Mouse (Mus musculus) limb, embryonic 14.5 days (tissue): ENCODE data around the gene Gm10061. TPM values are rescaled to one million over a fixed set of nuclear protein-coding genes. Genes with fewer than 3 reads are reported as not detected.

Experiments used
- ATAC-seq: fragments of 200-750 bp; cut with Nextera tagmentation; 2 replicates; pipeline ENCODE4 v1.8.0; 2017; ENCODE audit warnings: low read depth, moderate number of reproducible peaks, moderate TSS enrichment; ENCODE audit not compliant: low FRiP score
- DNase-seq: peaks from one replicate; pipeline ENCODE4 v3.0.0-alpha.2; 2015; ENCODE audit warnings: low spot score
- H3K27ac ChIP-seq: fragments of 300-500 bp; sonication (generic); replicated peaks from 2 replicates; pipeline ENCODE4 v1.5.1; 2014; ENCODE audit warnings: low read depth, mild to moderate bottlenecking, low read length, moderate library complexity, mixed read lengths
- H3K27me3 ChIP-seq: fragments of 300-500 bp; sonication (generic); 2 replicates; pipeline ENCODE4 v1.6.1; 2014; ENCODE audit warnings: low read length, mixed read lengths; ENCODE audit not compliant: control insufficient read depth, insufficient read depth
- H3K36me3 ChIP-seq: fragments of 300-500 bp; sonication (generic); 2 replicates; pipeline ENCODE4 v1.6.1; 2014; ENCODE audit warnings: mild to moderate bottlenecking, low read length, moderate library complexity, mixed read lengths; ENCODE audit not compliant: control insufficient read depth, insufficient read depth
- H3K4me1 ChIP-seq: fragments of 300-500 bp; sonication (generic); 2 replicates; pipeline ENCODE4 v1.6.1; 2014; ENCODE audit warnings: antibody characterized with exemption, low read length, mixed read lengths; ENCODE audit not compliant: control insufficient read depth, insufficient read depth
- H3K4me2 ChIP-seq: fragments of 300-500 bp; sonication (generic); replicated peaks from 2 replicates; pipeline ENCODE4 v1.6.1; 2014; ENCODE audit warnings: low read depth, mild to moderate bottlenecking, low read length, moderate library complexity; ENCODE audit not compliant: severe bottlenecking
- H3K4me3 ChIP-seq: fragments of 300-500 bp; sonication (generic); replicated peaks from 2 replicates; pipeline ENCODE4 v1.5.1; 2014; ENCODE audit warnings: low read length
- H3K9ac ChIP-seq: fragments of 300-500 bp; sonication (generic); 2 replicates; pipeline ENCODE4 v1.6.1; 2014; ENCODE audit warnings: mild to moderate bottlenecking, low read depth, low read length, moderate library complexity; ENCODE audit not compliant: severe bottlenecking
- H3K9me3 ChIP-seq: fragments of 300-500 bp; sonication (generic); 2 replicates; pipeline ENCODE4 v1.6.1; 2016; ENCODE audit warnings: low read length; ENCODE audit not compliant: control insufficient read depth
- POLR2A ChIP-seq: fragments of 200-500 bp; IDR thresholded peaks from 2 replicates; pipeline ENCODE4 v1.8.0; 2012; ENCODE audit warnings: inconsistent platforms, mild to moderate bottlenecking, moderate library complexity, borderline replicate concordance; ENCODE audit not compliant: insufficient read depth, insufficient read length; ENCODE audit errors: extremely low read depth
- WGBS: fragments of 180-500 bp; shearing (Covaris S2); extraction: QIAGEN DNeasy Blood & Tissue Kit; methylation state at CpG from one replicate; pipeline ENCODE4 v1.1.7; 2014; 5-methylcytosine and 5-hydroxymethylcytosine counted together
- polyA plus RNA-seq, 2 experiments: library from polyadenylated mRNA; depleted of rRNA in 1 of 2; stranded (reverse) in 1 of 2; unstranded in 1 of 2; fragments of >200 nt; fragmentation: Nextera tagmentation in 1 of 2; extraction: Ambion mirVana in 1 of 2; gene quantifications; 2 replicates each; pipeline versions ENCODE4 v1.2.1 to v1.2.3; 2012 to 2014

Gm10061 gene
- polyA plus RNA-seq, 2 experiments = not detected

GRCm38 (mm10) chr16:89188621-89189020 is 37.7 kb downstream of the Gm10061 start:
- no peaks in the 10 kb centered on the region for H3K36me3 ChIP-seq
- no peak for DNase-seq
- H3K4me1 ChIP-seq = no peaks in the 10 kb centered on the region
- no peak for ATAC-seq
- no peak overlapping the region for H3K4me3 ChIP-seq
- H3K4me2 ChIP-seq = no peak overlapping the region
- TF ChIP-seq POLR2A = no peak
- WGBS = 84% methylated on average over 4 of the region's 4 CpGs
- H3K9me3 ChIP-seq = no peaks in the 10 kb centered on the region
- no peak overlapping the region for H3K27ac ChIP-seq
- no peak overlapping the region for H3K9ac ChIP-seq
- no peaks in the 10 kb centered on the region for H3K27me3 ChIP-seq

Other genes with a start within 250 kb of the Gm10061 start
- gene Krtap19-9b, start 218.8 kb upstream of the Gm10061 start, polyA plus RNA-seq (2012; rRNA removed) = not detected in 2 replicates
- gene Krtap19-9b, start 218.8 kb upstream of the Gm10061 start, polyA plus RNA-seq (2014; fragmentation: Nextera tagmentation; extraction: Ambion mirVana) = not detected in 2 replicates
- gene Krtap16-3, start 188.2 kb upstream of the Gm10061 start, polyA plus RNA-seq (2012; rRNA removed) = not detected in 2 replicates
- gene Krtap16-3, start 188.2 kb upstream of the Gm10061 start, polyA plus RNA-seq (2014; fragmentation: Nextera tagmentation; extraction: Ambion mirVana) = not detected in 2 replicates
- not detected in 2 replicates for gene Krtap22-2, start 140.3 kb upstream of the Gm10061 start, polyA plus RNA-seq (2012; rRNA removed)
- not detected in 2 replicates for gene Krtap22-2, start 140.3 kb upstream of the Gm10061 start, polyA plus RNA-seq (2014; fragmentation: Nextera tagmentation; extraction: Ambion mirVana)
- not detected in 2 replicates for gene Gm10229, start 135.8 kb upstream of the Gm10061 start, polyA plus RNA-seq (2012; rRNA removed)
- not detected in 2 replicates for gene Gm10229, start 135.8 kb upstream of the Gm10061 start, polyA plus RNA-seq (2014; fragmentation: Nextera tagmentation; extraction: Ambion mirVana)
- gene Krtap6-1, start 119.4 kb upstream of the Gm10061 start, polyA plus RNA-seq (2012; rRNA removed) = not detected in 2 replicates
- not detected in 2 replicates for gene Krtap6-1, start 119.4 kb upstream of the Gm10061 start, polyA plus RNA-seq (2014; fragmentation: Nextera tagmentation; extraction: Ambion mirVana)
- gene Gm10228, start 109.6 kb upstream of the Gm10061 start, polyA plus RNA-seq (2012; rRNA removed) = not detected in 2 replicates
- gene Gm10228, start 109.6 kb upstream of the Gm10061 start, polyA plus RNA-seq (2014; fragmentation: Nextera tagmentation; extraction: Ambion mirVana) = not detected in 2 replicates
- not detected in 2 replicates for gene Krtap6-5, start 103.2 kb upstream of the Gm10061 start, polyA plus RNA-seq (2012; rRNA removed)
- gene Krtap6-5, start 103.2 kb upstream of the Gm10061 start, polyA plus RNA-seq (2014; fragmentation: Nextera tagmentation; extraction: Ambion mirVana) = not detected in 2 replicates
- not detected in 2 replicates for gene 1110025L11Rik, start 87.1 kb upstream of the Gm10061 start, polyA plus RNA-seq (2012; rRNA removed)
- not detected in 2 replicates for gene 1110025L11Rik, start 87.1 kb upstream of the Gm10061 start, polyA plus RNA-seq (2014; fragmentation: Nextera tagmentation; extraction: Ambion mirVana)
- not detected in 2 replicates for gene Krtap6-3, start 67.1 kb upstream of the Gm10061 start, polyA plus RNA-seq (2012; rRNA removed)
- gene Krtap6-3, start 67.1 kb upstream of the Gm10061 start, polyA plus RNA-seq (2014; fragmentation: Nextera tagmentation; extraction: Ambion mirVana) = not detected in 2 replicates
- not detected in 2 replicates for gene Gm6358, start 10.2 kb upstream of the Gm10061 start, polyA plus RNA-seq (2012; rRNA removed)
- gene Gm6358, start 10.2 kb upstream of the Gm10061 start, polyA plus RNA-seq (2014; fragmentation: Nextera tagmentation; extraction: Ambion mirVana) = not detected in 2 replicates
- not detected in 2 replicates for gene Gm9789, start 6.9 kb downstream of the Gm10061 start, polyA plus RNA-seq (2012; rRNA removed)
- gene Gm9789, start 6.9 kb downstream of the Gm10061 start, polyA plus RNA-seq (2014; fragmentation: Nextera tagmentation; extraction: Ambion mirVana) = not detected in 2 replicates
- not detected in 2 replicates for gene Gm7735, start 18.4 kb downstream of the Gm10061 start, polyA plus RNA-seq (2012; rRNA removed)
- gene Gm7735, start 18.4 kb downstream of the Gm10061 start, polyA plus RNA-seq (2014; fragmentation: Nextera tagmentation; extraction: Ambion mirVana) = not detected in 2 replicates
- gene 1110057P08Rik, start 23.6 kb downstream of the Gm10061 start, polyA plus RNA-seq (2012; rRNA removed) = not detected in 2 replicates
- gene 1110057P08Rik, start 23.6 kb downstream of the Gm10061 start, polyA plus RNA-seq (2014; fragmentation: Nextera tagmentation; extraction: Ambion mirVana) = not detected in 2 replicates
- gene Krtap20-2, start 54.8 kb downstream of the Gm10061 start, polyA plus RNA-seq (2012; rRNA removed) = not detected in 2 replicates
- not detected in 2 replicates for gene Krtap20-2, start 54.8 kb downstream of the Gm10061 start, polyA plus RNA-seq (2014; fragmentation: Nextera tagmentation; extraction: Ambion mirVana)